Mouse (Mus musculus) testis, postnatal 10 days (tissue): ENCODE measurements around the gene Mief1.

Source experiments
- DNase-seq: peaks from one replicate; pipeline ENCODE4 v3.0.0; 2021; ENCODE audit warnings: low spot score

The Mief1 gene

DNA sequence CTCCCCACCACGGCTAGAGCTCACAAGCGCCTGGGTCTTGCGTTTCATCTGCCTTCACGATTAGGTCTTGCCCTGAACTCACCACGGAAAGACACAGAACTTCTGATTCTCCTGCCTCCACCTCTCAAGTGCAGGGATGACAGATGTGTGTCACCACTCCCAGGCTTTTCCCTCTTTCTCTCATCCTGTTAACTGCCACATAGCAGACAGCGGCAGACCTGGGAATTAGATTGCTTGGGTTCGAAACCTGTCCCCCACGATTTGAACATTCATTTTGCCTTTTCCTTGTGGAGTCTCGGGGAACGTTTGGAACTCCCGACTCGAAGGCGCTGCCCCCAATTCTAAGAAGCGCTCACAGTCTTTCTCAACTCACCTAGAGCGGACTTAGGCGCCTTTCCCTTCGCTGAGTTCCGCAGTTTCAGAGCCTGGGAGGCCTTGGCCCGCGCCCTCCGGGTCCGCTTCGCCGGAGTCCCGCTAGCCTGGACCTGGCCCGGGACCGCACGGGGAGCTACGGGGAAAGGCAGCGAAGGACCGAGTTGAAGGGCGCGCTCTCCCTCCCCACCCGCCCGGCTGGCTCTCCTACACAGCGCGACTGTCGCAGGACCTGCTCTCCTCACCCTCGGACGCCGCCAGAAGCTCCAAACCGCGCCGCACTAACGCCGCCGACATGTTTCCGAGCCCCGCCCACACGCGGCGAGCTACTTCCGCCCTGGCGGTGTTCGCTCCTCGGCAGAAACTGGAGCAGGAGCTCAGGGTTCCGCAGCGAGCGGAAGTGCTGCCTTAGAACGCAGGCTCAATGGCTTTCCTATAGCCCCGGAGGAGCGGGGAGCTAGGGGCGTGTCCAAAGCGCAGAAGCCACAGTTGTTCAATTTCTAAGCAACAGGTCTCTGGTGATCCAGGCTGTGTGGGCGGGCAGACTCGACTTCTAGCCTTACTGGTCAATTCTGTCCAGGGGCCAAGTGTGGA, 30.1 kb downstream of the Mief1 start, which contains the start of gene Rps19bp1:
Gene Rps19bp1, minus strand, starts transcription at position 706 of the 966 bp plus-strand sequence.
- DNase-seq, result peak; percentile 91

DNA sequence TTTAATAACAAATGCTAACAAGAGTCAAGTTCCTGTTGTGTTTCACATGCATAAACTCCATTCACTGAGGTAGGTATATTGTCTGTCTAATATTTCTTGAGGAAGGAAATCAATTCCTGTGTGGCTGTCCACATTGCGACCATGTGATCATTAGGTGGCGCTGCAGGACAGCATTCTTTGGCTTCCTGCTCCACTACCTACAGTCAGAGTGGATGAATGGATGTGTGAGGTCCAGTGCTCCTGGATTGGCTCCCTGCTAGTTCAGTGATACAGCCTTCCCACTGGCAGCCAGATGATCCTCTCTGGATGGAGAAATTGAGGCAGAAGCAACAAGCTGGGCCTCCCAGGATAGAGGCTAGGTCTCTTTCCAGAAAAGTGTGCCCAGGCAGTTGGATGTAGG, 32.5 kb downstream of the Mief1 start:
- DNase-seq, result peak; percentile 85

DNA sequence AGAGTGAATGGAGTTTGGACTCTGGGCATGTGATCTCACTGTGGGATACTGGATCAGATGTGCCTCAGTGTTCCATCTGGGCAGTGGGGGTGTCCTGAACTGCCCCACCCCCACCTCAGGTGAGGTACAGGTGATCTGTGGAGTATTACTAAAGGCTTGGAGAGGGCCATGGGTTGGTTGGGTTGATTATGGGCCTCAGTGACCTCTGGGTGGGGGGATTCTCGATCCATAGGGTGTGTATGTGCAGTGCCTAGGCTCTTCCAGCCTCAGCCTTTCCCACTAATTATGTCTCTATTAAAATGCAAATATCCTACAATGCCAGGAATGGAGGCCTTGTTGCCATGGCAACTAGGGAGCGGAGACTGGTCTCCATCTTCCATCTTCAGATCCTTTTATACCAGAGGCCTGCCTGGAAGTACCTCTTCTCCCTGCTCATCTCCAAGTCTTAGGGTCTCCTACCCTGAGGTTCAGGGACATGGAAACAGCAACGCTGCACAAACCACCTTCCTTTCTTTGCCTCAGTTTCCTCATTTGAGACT, 38.1 kb downstream of the Mief1 start:
- no peak for DNase-seq

DNA sequence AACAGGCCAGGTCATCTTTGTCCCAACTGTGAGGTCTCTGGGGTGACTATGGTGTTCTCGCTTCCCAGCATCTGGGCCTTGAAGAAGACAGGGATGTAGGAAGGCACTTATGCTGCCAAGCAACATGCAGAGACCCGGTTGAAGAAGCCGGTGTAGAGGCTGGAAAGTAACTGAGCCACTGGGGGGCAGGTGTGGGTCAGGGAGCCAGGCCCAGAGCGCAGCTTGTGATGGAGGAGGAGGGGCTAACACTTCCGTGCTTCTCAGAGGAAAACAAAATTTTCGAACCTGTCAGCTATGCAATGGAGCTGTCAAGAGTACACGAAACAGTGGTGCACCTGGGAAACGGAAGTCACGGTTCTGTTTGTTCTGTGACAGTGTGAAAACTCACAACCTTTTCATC, 43.3 kb downstream of the Mief1 start:
- DNase-seq, result no peak

DNA sequence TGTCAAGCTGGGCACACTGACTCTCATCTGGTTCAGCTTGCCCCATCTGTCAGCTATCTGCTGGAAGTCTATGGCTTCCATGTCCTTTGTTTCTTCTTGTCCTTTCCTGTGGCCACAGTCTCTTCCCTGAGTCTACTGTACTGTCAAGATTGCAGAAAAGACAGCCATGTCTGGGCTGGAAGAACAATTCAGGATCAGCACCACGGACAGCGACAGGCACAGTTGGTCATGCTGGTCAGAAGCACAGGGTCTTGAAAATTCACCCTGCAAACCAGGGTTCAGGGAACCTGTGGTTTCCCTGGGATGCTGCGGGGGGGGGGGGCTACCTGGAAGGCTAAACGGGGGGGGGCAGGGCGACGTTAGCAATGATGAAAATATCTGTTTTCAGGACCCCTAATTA, 43.8 kb downstream of the Mief1 start:
- peak; percentile 93 for DNase-seq

DNA sequence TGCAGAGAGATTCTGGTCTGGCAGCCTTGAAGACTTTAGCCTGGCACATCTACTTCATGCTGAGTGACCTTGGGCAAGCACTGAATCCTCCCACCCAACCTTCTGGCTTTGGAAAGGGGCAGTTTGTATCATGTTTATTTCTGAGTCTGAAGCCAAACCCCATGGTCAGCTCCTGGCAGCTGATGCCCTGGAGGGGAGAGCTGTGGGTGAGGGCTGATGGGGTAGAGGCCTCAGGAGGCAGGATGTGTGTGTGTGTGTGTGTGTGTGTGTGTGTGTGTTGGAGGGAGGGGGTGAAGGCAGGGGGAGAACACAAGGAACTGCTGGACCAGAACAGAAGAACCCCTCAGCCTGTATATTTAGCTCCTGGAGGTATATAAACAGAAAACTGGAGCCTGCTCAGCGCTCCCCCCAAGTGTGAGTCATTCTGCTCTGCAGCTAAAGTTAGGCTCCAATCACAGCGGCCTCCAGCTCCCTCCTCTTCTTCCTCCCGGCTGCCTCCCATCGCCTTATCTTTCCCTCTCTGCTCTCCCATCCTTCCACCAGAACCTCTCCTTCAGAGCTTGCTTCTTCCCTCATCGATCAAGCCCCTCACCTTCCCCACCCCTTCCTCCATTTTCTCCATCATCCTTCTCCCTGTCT, 44.4 kb downstream of the Mief1 start:
- no peak for DNase-seq

DNA sequence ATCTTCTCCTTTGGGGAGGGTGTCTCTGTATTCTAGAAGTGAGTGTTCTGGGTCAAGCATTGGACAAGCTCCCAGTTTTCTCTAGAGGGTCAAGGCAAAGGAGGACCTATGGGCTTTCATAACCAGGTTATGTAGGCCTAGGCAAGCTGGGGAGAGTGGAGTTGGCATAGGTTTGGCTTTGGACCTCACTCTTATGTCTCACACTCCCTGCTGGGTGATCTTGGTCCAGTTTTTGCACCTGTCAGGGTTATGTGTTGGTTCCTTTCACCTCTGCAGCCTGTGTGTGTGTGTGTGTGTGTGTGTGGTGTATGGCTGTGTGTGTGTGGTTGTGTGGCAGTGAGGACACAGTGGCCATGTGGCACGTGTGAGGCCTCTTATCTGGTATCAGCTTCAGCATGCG, 45.2 kb downstream of the Mief1 start:
- DNase-seq, result no peak

DNA sequence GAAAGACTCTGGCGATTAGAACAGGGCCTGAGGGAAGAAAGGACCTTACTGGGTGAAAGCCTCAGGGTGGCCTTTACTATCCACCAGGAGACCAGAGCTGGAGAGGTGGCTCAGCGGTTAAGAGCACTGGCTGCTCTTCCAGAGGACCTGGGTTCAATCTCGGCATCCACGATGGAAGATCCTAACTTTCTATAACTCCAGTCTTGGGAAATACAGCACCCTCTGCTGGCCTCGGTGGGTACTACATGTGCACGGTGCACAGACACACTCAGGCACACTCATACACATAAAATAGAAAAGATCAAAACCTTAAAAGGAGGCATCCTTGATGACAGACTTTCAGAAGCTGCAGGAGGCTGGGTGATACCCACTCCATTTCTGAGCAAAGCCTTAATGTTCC, 46.8 kb downstream of the Mief1 start:
- DNase-seq, result peak; percentile 68

DNA sequence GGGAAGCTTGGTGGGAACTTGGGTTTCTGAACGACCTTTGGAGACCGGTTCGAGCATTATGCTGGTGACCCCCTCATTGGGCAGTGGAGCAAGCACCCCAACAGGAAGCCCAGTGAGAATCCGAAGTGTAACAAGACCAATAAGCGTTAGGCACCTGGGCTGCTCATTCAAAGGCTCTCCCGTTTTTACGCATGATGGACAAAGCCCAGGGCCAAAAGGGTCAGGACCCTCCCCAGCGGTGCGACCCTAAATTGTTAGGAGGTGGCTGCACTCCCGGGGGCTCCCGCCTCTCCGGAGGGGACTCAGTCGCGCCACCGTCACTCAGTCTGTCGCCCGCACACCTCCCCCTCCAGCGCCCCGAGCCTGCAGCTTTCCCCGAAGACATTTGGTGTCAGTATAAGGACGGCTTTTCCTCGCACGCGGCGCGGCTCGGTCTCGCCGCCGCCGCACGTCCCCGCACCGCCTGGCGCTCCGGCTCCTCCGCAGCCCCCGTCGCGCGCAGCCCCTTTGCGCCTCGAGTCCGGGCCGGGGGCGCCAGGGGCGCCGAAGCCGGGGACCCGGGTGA, 53.1 kb downstream of the Mief1 start, which contains the start of gene Cacna1i:
Gene Cacna1i, plus strand, starts transcription at position 388 of the 565 bp plus-strand sequence.
- DNase-seq, result peak; percentile 53

DNA sequence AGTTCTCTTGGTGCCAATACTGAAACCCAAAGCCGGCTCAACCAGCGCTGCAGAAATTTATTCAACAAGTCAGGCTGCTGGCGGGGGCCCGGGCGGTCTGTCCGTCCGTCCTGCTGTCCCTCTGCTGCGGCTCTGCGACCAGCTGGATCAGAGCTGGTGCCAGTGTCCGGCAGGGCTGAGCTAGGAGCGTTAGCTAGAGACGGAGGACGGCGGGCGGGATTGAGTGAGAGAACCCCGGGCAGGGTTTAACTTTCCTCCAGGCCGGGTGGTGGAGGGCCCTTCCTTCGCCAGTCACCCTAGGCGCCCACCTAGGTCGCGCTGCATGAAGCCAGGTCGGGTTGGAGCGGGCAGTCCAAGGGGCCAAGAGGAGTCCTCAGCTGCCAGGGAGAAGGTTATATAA, 54.2 kb downstream of the Mief1 start:
- no peak for DNase-seq

DNA sequence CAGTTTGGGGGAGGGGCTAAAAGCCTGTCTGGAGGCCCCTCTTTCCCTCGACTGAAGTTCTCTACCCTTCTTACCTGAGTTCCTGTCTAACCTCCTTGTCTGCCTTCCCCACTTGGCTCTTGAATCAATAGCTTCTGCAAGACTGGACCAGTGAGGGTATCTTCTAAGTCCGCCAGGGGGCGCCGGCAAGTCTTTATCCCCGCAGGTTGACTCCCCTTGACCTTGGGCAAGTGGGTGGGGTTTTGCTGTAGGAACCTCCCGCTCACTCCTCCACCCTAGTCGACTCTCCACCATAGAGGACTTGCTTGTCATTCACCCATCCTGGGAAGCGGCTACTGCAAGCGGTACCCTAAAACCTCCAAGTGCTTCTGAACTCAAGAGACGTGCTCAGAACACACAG, 55.6 kb downstream of the Mief1 start:
- DNase-seq, result peak; percentile 87

DNA sequence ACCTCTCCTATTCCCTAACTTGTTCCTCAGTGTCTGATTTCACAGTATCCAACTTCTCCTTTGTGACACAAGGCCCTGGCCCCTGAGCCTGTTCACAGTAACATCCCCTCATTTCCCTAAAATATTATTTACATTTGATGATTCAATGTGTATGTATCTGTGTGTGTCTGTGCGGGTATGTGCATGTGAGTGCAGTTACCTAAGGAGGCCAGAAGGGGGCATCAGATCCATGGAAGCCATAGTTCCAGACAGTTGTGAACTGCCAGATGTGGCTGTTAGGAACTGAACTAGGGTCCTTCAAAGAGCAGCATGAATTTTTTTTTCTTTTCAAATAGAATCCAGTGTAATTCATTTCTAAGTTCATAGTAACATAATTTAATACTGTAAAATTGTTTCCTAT, 63.3 kb downstream of the Mief1 start:
- DNase-seq, result no peak
